Mouse (Mus musculus) G1E (cell line): ENCODE results near the gene Btbd9. TPM values are rescaled to one million over a fixed set of nuclear protein-coding genes. Genes with fewer than 3 reads are reported as not detected.

Source experiments
- ATAC-seq: 2 replicates; pipeline ENCODE4 v1.8.0; 2016; ENCODE audit warnings: mild to moderate bottlenecking; ENCODE audit not compliant: insufficient number of reproducible peaks, poor library complexity, low FRiP score, severe bottlenecking; ENCODE audit errors: extremely low read depth
- DNase-seq: peaks from one replicate; pipeline ENCODE4 v3.0.0; 2012; ENCODE audit warnings: low spot score
- H3K27me3 ChIP-seq: 2 replicates; pipeline ENCODE4 v1.6.1; 2012; ENCODE audit warnings: mild to moderate bottlenecking, low read length, inconsistent platforms; ENCODE audit not compliant: insufficient read depth
- H3K36me3 ChIP-seq: replicated peaks from 2 replicates; pipeline ENCODE3; 2012; ENCODE audit warnings: mild to moderate bottlenecking, inconsistent platforms
- H3K4me1 ChIP-seq: 2 replicates; pipeline ENCODE4 v1.6.1; 2012; ENCODE audit warnings: low read depth, low read length, inconsistent platforms, mixed read lengths; ENCODE audit not compliant: insufficient read depth
- H3K4me3 ChIP-seq: 2 replicates; pipeline ENCODE4 v1.5.1; 2012; ENCODE audit warnings: low read depth, mild to moderate bottlenecking, inconsistent platforms, low read length, moderate library complexity, mixed read lengths
- H3K9me3 ChIP-seq: replicated peaks from 2 replicates; pipeline ENCODE4 v1.6.1; 2012; ENCODE audit warnings: inconsistent platforms
- CTCF ChIP-seq: IDR thresholded peaks from 2 replicates; pipeline ENCODE4 v1.5.1; 2012; ENCODE audit warnings: low read depth, low read length, inconsistent platforms, mixed read lengths
- GATA1 ChIP-seq: IDR thresholded peaks from 2 replicates; pipeline ENCODE4 v1.6.1; 2012; ENCODE audit warnings: borderline replicate concordance, low read length, inconsistent platforms, mixed read lengths
- GATA2 ChIP-seq: IDR thresholded peaks from 2 replicates; pipeline ENCODE4 v1.6.1; 2012; ENCODE audit warnings: low read depth, low read length, inconsistent platforms, borderline replicate concordance
- POLR2AphosphoS5 ChIP-seq: IDR thresholded peaks from 2 replicates; pipeline ENCODE4 v1.6.1; 2012; ENCODE audit warnings: low read depth, low read length, inconsistent platforms; ENCODE audit not compliant: insufficient replicate concordance
- TAL1 ChIP-seq: conservative IDR thresholded peaks from 2 replicates; pipeline ENCODE4 v1.6.1; 2012; ENCODE audit warnings: low read depth, low read length, inconsistent platforms, mixed read lengths
- polyA plus RNA-seq: library from polyadenylated mRNA; stranded (reverse); fragments of >175 nt; gene quantifications from 2 replicates; pipeline ENCODE4 v1.2.3, GENCODE M21; 2012
- total RNA-seq, 2 experiments: library from RNA; stranded (forward) in 1 of 2; stranded (reverse) in 1 of 2; fragments of 200-1000 nt in 1 of 2; fragments of >200 nt in 1 of 2; fragmentation: Nextera tagmentation in 1 of 2; gene quantifications; 2 replicates each; pipeline ENCODE4 v1.2.3; 2014 to 2017

The Btbd9 gene
- total and polyA plus RNA-seq, 3 experiments: 33.6 to 68.4 (median 57.5) TPM

DNA sequence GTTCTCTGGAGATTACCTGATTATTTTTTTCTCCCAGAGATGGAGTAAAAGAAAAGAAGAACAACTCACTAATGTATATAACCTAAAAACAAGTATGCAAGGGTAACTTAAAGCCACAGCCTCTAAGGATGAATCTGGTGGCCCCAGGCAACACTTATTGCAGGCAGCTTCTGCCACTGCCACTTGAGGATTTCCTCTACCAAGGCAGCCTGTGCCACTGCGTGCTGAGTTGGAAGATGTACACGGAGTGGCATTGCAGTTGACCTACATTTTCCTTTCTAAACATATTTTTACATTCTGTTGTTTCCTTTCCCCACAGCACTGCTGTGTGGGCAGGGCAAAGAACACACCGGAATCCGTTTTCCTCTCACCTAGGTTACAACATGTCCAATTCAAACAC, 184.3 kb downstream of the Btbd9 start:
- Histone ChIP-seq H3K4me3 (no peak overlapping the region), H3K27me3 (no peaks in the 10 kb centered on the region), H3K4me1 (no peaks in the 10 kb centered on the region), H3K36me3 (peaks cover 3% of the 10 kb centered on the region), H3K9me3 (no peaks in the 10 kb centered on the region)
- no peak for ATAC-seq
- TF ChIP-seq TAL1 (no peak), GATA1 (no peak), GATA2 (no peak)
- DNase-seq: no peak

DNA sequence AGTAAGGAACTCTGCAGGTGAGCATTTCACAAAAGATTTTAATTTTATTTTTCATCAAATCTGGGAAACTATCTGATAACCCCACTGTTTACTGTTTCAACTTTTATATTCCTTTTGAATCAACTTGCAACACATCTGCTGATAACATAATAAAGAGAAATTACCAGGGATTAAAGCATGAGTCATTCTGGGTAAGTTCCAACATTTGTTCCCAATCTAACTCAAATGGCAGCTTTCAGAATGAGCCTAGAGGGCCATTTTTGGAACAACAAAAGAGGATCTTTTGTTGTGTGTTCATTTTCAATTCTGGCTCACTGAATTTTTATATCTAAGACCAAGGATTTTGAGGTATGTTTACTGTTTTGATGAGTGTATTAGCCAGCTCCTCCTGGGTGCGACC, 185.1 kb downstream of the Btbd9 start:
- no peaks in the 10 kb centered on the region for H3K4me1 ChIP-seq
- no peak for ATAC-seq

DNA sequence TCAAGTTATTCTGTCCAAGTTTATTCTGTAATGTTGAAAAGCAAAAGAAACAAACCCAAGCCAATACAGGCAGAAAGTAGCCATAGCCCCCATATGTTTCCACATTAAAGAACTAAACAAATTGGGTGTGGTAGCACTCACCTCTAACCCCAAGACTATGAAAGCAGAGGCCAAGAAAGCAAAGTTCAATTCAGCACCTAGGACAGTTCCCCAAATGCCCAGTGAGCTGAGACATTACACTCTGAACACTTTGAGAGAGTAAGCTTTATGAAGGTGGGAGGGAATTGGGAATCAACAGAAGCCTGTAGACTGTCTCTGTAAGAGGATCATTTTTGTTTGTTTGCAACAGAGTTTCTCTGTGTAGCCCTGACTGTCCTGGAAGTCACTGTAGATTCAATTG, 186.6 kb downstream of the Btbd9 start:
- TF ChIP-seq TAL1 (no peak), GATA1 (no peak), GATA2 (no peak), POLR2AphosphoS5 (no peak), CTCF (no peak)
- H3K9me3 ChIP-seq: no peaks in the 10 kb centered on the region
- H3K27me3 ChIP-seq: no peaks in the 10 kb centered on the region
- no peak for ATAC-seq
- DNase-seq: peak; percentile 10
- H3K4me1 ChIP-seq: no peaks in the 10 kb centered on the region
- H3K36me3 ChIP-seq: no peaks in the 10 kb centered on the region
- H3K4me3 ChIP-seq: no peak overlapping the region

More for the DNA sequence above, 185.1 kb downstream of the Btbd9 start:
- TF ChIP-seq GATA1 (no peak), GATA2 (no peak), POLR2AphosphoS5 (no peak), TAL1 (no peak), CTCF (no peak)
- Histone ChIP-seq H3K9me3 (no peaks in the 10 kb centered on the region), H3K36me3 (peaks cover 3% of the 10 kb centered on the region), H3K4me3 (no peak overlapping the region), H3K27me3 (no peaks in the 10 kb centered on the region)
- DNase-seq: no peak

DNA sequence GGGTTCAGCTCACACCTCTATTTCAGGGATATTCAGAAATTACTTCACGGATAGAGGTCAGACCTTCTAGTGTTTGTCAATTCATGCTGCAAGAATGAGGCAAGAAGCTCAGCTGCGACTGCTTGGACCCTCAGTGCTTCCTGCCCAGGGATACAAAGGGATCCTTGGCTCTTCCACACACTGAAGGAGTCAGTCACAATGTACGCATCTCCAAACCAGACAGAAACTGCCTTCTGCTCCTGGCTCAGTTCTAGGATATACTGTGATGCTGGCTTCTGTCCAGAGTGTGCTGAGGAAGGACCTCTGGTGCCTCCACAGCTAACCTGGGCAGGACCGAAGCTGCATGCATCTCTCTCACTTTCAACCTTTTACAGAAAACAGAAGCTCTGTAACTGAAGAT, 187.5 kb downstream of the Btbd9 start:
- H3K4me3 ChIP-seq: no peak overlapping the region
- ATAC-seq: no peak
- H3K36me3 ChIP-seq: no peaks in the 10 kb centered on the region
- no peaks in the 10 kb centered on the region for H3K27me3 ChIP-seq
- H3K4me1 ChIP-seq: no peaks in the 10 kb centered on the region
- H3K9me3 ChIP-seq: no peaks in the 10 kb centered on the region
- TF ChIP-seq POLR2AphosphoS5 (no peak), GATA2 (no peak), GATA1 (no peak), CTCF (no peak), TAL1 (no peak)
- no peak for DNase-seq

DNA sequence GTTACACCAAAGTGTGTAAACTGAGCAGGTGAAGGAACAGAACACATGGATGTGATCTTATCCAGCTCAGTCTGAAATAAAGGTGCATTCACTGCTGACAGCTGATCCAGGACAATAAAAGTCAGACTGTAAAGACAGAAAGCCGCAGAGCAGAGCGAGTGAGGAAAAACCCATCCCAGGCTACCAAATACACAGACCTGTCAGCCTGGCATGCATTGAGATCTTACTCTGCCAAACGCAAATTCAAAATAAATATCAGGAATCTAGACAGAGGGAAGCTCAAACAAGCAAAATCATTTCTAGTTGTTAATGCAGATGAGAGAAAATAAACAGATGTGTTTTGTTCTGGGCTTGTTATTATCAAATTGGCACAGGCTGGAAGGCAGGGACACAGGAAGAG, 187.9 kb downstream of the Btbd9 start:
- H3K4me1 ChIP-seq: no peaks in the 10 kb centered on the region
- H3K4me3 ChIP-seq: no peak overlapping the region
- no peaks in the 10 kb centered on the region for H3K9me3 ChIP-seq
- TF ChIP-seq GATA2: no peak
- no peak for TF ChIP-seq CTCF
- TF ChIP-seq POLR2AphosphoS5: no peak
- TF ChIP-seq GATA1: no peak
- TF ChIP-seq TAL1: no peak
- no peak for DNase-seq
- ATAC-seq: no peak
- no peaks in the 10 kb centered on the region for H3K27me3 ChIP-seq
- no peaks in the 10 kb centered on the region for H3K36me3 ChIP-seq

DNA sequence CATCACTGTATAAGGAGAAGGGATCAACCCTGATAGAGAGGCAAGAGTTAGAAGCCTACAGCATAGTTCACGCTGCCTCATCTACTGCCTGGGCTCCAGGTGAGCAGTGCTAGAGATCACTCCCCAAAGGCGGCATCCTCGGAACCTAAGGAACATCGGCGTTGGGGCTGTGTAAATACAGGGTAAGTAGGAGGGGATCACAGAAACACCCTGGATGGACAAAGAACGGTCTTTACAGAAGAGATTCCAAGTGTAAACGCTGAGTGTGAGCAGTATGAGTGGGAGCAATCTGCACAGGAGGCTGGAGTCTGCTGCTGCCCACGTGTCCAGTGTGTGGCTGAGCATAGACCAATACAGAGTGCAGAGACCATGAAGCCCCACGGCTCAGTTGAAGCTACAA, 190.0 kb downstream of the Btbd9 start:
- ATAC-seq: no peak
- Histone ChIP-seq H3K4me1 (peaks cover 1% of the 10 kb centered on the region; the same call in 1 of the 2 replicates), H3K4me3 (no peak overlapping the region), H3K36me3 (no peaks in the 10 kb centered on the region), H3K9me3 (no peaks in the 10 kb centered on the region), H3K27me3 (no peaks in the 10 kb centered on the region)
- TF ChIP-seq CTCF: no peak
- no peak for TF ChIP-seq GATA2
- no peak for DNase-seq

DNA sequence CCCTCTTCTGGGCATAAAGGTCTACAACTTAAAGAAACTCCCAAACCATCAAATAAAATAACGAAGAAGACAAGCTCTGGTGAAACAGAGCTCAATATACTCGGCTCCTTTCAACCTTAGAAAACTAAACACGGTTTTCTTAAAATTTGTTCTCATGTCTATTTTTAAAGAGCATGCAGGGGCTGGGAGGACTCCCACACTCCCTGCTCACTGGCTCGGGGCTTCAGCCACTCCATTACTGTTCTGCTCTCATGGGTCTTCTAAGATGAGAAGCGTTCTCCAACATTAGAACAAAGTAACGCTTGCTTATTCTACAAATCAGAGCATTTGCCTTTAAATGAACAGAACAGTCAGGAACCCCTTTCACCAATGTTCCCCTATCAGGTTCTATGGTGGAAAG, 192.6 kb downstream of the Btbd9 start:
- H3K4me3 ChIP-seq: no peak overlapping the region
- DNase-seq (no peak), ATAC-seq (no peak)
- H3K4me1 ChIP-seq: peaks cover 4% of the 10 kb centered on the region; the same call in 1 of the 2 replicates
- no peaks in the 10 kb centered on the region for H3K36me3 ChIP-seq
- no peak for TF ChIP-seq CTCF
- no peak for TF ChIP-seq POLR2AphosphoS5
- no peak for TF ChIP-seq GATA1
- no peak for TF ChIP-seq GATA2
- no peak for TF ChIP-seq TAL1
- no peaks in the 10 kb centered on the region for H3K27me3 ChIP-seq
- H3K9me3 ChIP-seq: no peaks in the 10 kb centered on the region
